Mouse (Mus musculus) adrenal gland, adult 2 months (tissue): ENCODE measurements at regions not wholly inside any gene's neighbourhood (a gene's known extent, or its start where the extent isn't known, plus 50 kb on each side); places are given as distances from the start of the nearest gene placed in this dataset.

ENCODE experiments used
- DNase-seq: peaks from one replicate; pipeline ENCODE4 v3.0.0; 2021

DNA sequence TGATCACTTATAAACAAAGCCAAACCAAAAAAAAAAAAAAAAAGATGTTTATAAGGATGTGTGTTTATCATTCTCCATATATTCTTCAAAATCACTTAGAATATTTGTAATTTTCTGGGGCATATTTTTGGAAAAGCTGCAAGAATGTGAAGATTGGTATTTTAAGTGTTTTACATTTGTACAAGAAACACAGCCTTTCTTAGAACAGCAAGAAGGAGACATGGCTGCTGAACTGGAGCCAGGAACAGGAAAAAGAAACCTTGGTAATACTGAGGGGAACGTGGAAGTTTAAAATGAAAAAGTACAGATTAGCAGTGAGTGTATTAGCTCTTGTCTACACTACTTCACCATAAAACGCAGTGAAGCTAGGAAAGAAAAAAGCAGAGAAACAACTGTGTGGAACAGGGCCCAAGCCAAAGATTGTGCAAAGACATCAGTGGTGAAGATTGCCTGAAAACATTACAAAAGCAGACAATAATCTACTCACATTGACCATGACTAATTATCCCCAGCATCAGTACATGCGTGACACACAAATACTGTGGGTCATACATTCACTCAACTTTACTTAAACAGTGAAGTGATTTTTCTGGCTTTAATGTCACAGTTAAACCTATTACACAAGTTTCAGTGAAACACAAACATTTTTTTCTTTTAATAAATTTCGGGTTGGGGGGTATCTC, 122.8 kb upstream of the Vegfc start:
- DNase-seq = no peak

DNA sequence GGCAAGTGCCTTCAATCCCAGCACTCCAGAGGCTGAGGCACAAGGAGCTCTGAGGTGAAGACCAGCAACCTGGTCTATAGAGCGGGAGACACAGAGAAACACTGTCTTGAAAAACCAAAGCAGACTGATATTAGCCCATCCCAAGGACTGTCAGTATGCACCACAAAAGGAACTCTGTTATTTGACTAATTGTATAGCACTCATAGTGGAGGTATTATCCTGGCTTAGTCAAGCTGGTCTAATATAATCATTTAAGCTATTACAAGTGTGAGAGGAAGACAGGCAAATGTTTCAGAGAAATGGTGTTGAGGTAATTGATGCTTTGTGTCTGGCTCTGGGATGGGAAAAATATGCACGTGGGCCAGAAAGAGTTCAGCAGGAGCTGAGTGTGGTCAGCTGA, 121.3 kb upstream of the Vegfc start:
- DNase-seq = no peak

DNA sequence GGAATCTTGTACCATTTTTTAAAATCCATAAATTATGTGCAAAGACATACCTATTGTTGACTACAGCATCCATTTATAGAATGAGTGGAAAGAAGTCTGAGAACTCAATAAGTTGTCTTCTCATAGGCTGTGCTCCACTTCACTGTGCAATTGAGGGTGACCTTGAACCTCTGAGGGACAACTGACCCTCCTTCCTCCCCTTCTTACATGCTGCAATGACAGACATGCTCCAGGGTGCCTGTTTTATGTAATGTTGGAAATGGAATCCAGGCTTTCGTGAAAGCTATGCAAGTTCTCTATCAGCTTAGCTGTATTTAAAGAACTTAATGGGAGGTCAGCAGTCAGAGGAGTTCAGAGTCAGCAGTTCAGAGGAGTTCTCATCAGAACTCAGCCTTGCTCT, 118.9 kb upstream of the Vegfc start:
- DNase-seq = no peak

DNA sequence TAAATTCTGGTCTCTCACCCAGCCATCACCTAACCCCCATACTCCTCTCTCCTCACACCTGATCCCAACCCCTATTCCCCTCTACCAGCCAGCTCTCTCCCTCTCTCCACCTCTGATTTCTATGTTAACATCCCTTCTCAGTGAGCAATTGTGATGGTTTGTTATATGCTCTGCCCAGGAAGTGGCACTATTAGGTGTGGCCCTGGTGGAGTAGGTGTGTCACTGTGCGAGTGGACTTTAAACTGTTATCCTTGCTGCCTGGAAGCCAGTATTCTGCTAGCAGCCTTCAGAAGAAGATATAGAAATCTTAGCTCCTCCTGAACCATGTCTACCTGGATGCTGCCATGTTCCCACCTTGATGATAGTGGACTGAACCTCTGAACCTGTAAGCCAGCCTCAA, 114.4 kb upstream of the Vegfc start:
- no peak for DNase-seq

DNA sequence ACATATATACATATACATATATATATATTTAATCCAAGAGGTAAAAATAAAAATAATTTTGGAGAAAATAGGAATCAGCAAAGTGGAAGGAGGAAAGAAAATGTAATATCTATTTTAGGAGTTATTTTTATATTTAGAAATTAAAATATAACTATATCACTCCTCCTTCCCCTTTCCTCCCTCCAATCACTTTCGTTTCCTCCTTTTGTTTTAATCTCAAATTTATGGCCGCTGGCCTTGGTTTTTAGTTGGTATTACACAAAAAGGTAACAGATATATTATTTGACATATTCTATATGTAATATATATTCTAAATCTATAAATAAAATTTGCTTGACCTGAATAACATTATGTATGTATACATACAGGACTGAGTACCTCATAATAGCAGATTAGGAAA, 93.1 kb upstream of the Vegfc start:
- DNase-seq = no peak

DNA sequence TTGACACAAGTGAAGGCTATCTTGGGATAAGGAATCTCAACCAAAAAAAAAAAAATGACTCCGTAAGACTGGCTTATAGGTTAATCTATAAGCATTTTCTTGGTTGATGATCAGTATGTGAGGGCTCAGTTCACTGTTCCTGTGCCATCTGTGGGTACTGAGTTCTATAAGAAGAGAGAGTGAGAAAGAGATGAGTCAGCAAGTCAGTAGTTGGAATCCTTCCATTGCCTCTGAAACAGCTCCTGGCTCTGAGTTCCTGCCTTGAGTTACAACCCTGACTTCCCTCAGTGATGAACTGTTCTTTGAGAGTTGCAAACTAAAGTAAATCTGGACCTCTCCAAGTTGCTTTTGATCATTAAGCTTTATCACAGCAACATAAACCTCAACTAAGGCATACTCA, 91.7 kb upstream of the Vegfc start:
- no peak for DNase-seq

DNA sequence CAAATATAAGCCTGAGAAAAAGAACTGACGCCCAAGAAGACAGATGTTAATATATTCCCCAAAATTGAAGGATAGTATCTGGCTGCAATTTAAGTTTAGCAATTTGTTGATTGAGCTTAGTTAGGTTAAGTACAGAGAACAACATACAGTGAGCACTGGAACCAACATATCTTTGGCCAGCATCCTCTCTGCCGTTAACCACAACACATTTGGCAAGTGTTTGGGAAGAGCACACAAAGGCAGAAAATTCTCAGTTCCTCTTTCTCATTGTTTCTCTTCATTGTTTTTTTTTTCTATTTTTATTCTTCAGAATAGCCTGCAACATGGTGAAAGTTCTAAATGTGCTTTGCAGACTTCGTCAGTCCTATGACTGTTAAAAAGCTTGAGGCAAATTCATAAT, 83.2 kb upstream of the Vegfc start:
- DNase-seq = no peak

DNA sequence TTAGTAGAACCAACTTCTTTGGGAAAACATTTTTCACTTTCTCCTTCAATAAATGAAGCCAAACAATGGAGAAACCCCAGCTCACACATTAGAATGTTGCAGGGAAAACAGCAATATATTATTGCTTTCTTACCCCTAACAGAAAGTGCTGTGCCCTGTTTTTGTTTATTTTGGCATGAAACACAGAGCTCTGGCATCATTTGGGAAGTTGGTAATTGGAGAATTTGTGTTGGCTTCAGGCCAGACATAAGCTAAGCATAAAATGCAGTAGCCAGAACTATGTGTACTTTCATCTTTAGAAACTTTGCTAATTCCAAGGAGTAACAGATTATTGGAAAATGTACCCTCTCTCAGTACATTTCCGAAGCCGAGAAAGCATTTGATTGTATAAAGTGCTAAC, 79.9 kb upstream of the Vegfc start:
- no peak for DNase-seq

DNA sequence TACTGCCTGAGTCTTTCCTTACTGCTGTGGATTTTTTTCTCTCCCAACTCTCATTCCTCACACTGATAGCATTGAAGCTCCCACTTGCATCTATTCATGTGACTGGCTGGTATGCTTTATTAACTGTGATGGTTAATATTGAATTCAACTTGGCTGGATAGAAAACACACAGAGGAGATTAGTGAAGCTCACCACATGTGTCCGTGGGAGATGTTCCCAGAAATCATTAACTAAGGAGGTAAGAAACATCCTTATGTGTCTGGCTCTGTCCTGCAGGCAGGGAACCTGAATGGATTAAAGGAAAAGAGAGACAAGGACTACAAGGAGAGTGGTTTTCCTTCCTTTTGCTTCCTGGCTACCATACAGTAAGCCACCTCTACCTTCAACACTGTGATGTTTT, 74.5 kb upstream of the Vegfc start:
- DNase-seq = no peak

DNA sequence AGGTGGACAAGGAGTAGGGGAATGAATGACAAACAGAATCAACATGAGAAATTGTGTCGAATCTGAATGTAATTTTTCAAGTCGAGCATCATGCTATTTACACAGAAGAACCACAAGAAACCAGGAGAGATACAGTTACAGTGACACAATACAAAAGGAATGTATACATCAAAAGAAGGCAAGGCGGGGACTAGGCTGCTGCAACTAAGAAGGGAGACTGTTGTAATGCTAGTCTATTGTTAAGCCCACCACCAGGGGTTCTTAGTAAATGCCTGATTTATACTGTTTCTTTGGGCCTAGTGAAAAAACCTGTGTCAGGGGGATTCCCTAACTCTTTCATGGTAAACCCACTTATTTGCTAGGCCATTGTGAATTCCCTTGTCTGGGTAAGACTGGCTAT, 63.3 kb upstream of the Vegfc start:
- no peak for DNase-seq

DNA sequence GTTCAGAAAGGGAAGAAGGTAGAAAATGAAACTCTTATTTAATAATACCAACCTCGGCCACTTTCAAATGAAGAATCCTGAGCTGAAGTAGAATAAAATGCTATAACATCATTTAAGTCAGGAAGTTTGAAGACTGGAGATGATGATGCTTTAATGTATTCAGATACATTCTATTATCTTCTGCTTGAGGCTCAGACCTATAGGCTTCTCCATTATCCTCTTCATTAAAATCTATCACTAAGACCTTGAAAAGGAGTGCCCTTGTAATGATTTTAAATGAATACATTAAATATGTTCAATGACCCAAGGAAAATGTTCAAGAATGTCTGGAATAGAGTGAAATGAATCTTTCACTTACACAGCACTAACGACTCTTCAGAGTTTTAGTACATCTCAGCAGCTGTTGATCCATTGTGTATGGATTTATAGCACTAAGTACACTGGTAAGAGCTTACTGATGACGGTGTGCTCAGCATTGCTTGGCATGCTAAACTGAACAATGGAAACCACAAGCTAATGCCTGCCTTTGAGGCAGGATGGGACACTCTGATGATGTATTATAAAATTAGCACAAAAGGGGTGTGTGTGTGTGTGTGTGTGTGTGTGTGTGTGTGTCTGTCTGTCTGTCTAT, 58.8 kb upstream of the Vegfc start:
- DNase-seq = no peak
